Mouse (Mus musculus): Measurements from ENCODE around the gene Klf1.

GRCm38 (mm10) chr8:84912391-84912790, 10.7 kb downstream of the Klf1 start:
- no peak for TF ChIP-seq CTCF (IDR thresholded peaks at IDR 0.05; ENCODE audit: extremely low read depth, insufficient read depth, low read length)
- TF ChIP-seq POLR2A (IDR thresholded peaks at IDR 0.05; ENCODE audit: extremely low read depth, insufficient read depth, low read length), result no peak

All from cortical plate, adult 2 months (tissue).